Mouse (Mus musculus): ENCODE data around the gene Gpr89.

Gene Gpr89

GRCm38 (mm10) chr3:96824614-96825013 lies 80.5 kb downstream of the Gpr89 start:
- DNase-seq (ENCODE audit: low spot score in 2 of 2), result no peak

GRCm38 (mm10) chr3:96823701-96824100 lies 81.4 kb downstream of the Gpr89 start:
- no peak for DNase-seq (ENCODE audit: low spot score in 2 of 2)

GRCm38 (mm10) chr3:96821581-96821980 lies 83.6 kb downstream of the Gpr89 start:
- no peak for DNase-seq (ENCODE audit: low spot score in 2 of 2)

GRCm38 (mm10) chr3:96820116-96820915 lies 84.8 kb downstream of the Gpr89 start:
- DNase-seq (ENCODE audit: low spot score in 2 of 2), result no peak
